Mouse (Mus musculus) intestine, embryonic 14.5 days (tissue): ENCODE results near the gene 1810065E05Rik. TPM values are rescaled to one million over a fixed set of nuclear protein-coding genes. Genes with fewer than 3 reads are reported as not detected.

Experiments used
- ATAC-seq: fragments of 200-750 bp; cut with Nextera tagmentation; replicated peaks from 2 replicates; pipeline ENCODE4 v1.8.0; 2017; ENCODE audit warnings: low read depth, moderate number of reproducible peaks, moderate TSS enrichment, moderate library complexity; ENCODE audit not compliant: low FRiP score, low TSS enrichment
- DNase-seq: peaks from one replicate; pipeline ENCODE4 v3.0.0-alpha.2; 2018; ENCODE audit warnings: low spot score
- H3K27ac ChIP-seq: fragments of 300-500 bp; sonication (generic); 2 replicates; pipeline ENCODE4 v1.5.1; 2014; ENCODE audit warnings: low read depth, mild to moderate bottlenecking, control low read depth
- H3K27me3 ChIP-seq: fragments of 300-500 bp; sonication (generic); replicated peaks from 2 replicates; pipeline ENCODE4 v1.6.1; 2014; ENCODE audit warnings: low read length, control low read depth; ENCODE audit not compliant: control insufficient read depth, insufficient read depth
- H3K36me3 ChIP-seq: fragments of 300-500 bp; sonication (generic); 2 replicates; pipeline ENCODE4 v1.6.1; 2014; ENCODE audit warnings: low read length, control low read depth; ENCODE audit not compliant: control insufficient read depth, insufficient read depth
- H3K4me1 ChIP-seq: fragments of 300-500 bp; sonication (generic); replicated peaks from 2 replicates; pipeline ENCODE4 v1.6.1; 2014; ENCODE audit warnings: low read length, control low read depth, mixed read lengths; ENCODE audit not compliant: control insufficient read depth, insufficient read depth
- H3K4me2 ChIP-seq: fragments of 300-500 bp; sonication (generic); 2 replicates; pipeline ENCODE4 v1.6.1; 2014; ENCODE audit warnings: low read length
- H3K4me3 ChIP-seq: fragments of 300-500 bp; sonication (generic); 2 replicates; pipeline ENCODE4 v1.5.1; 2014; ENCODE audit warnings: low read depth, low read length, control low read depth, mixed read lengths
- H3K9ac ChIP-seq: fragments of 300-500 bp; sonication (generic); 2 replicates; pipeline ENCODE4 v1.6.1; 2014; ENCODE audit warnings: mild to moderate bottlenecking, low read length
- H3K9me3 ChIP-seq: fragments of 300-500 bp; sonication (generic); 2 replicates; pipeline ENCODE4 v1.6.1; 2016; ENCODE audit warnings: low read length, control low read depth; ENCODE audit not compliant: control insufficient read depth
- WGBS: fragments of 180-500 bp; shearing (Covaris S2); extraction: QIAGEN DNeasy Blood & Tissue Kit; methylation state at CpG from one replicate; pipeline ENCODE4 v1.1.7; 2014; 5-methylcytosine and 5-hydroxymethylcytosine counted together
- polyA plus RNA-seq: library from polyadenylated mRNA; unstranded; fragments of >200 nt; fragmentation: Nextera tagmentation; extraction: Ambion mirVana; gene quantifications from 2 replicates; pipeline ENCODE4 v1.2.1, GENCODE M21; 2014

1810065E05Rik gene
- polyA plus RNA-seq, 1 experiment from 2014 or later: not detected

GRCm38 (mm10) chr11:58408066-58408465 is 12.8 kb upstream of the 1810065E05Rik start:
- H3K27ac ChIP-seq: no peak overlapping the region
- DNase-seq: no peak
- no peaks in the 10 kb centered on the region for H3K4me1 ChIP-seq

GRCm38 (mm10) chr11:58418336-58418735 is 2.6 kb upstream of the 1810065E05Rik start:
- Histone ChIP-seq H3K4me1 (peaks cover 7% of the 10 kb centered on the region; the same call in 1 of the 2 replicates), H3K4me3 (no peak overlapping the region), H3K9ac (no peak overlapping the region), H3K27me3 (no peaks in the 10 kb centered on the region), H3K9me3 (no peaks in the 10 kb centered on the region), H3K36me3 (no peaks in the 10 kb centered on the region), H3K27ac (no peak overlapping the region), H3K4me2 (no peak overlapping the region)
- no peak for DNase-seq
- whole genome bisulfite sequencing: 27% methylated on average over 3 of the region's 3 CpGs
- ATAC-seq: no peak

More at GRCm38 (mm10) chr11:58408066-58408465, 12.8 kb upstream of the 1810065E05Rik start:
- Histone ChIP-seq H3K4me3 (no peak overlapping the region), H3K4me2 (no peak overlapping the region), H3K9me3 (no peaks in the 10 kb centered on the region), H3K9ac (no peak overlapping the region), H3K27me3 (no peaks in the 10 kb centered on the region), H3K36me3 (no peaks in the 10 kb centered on the region)
- 60% methylated on average over 3 of the region's 3 CpGs for WGBS
- no peak for ATAC-seq

GRCm38 (mm10) chr11:58432259-58432658 is 11.3 kb downstream of the 1810065E05Rik start, which contains the start of gene Gm12253:
Gm12253 (plus strand) TSS chr11:58432559.
- no peak within 1 kb of the TSS for H3K4me2 ChIP-seq
- no peaks in the 10 kb centered on the region for H3K27me3 ChIP-seq
- H3K27ac ChIP-seq: no peak within 1 kb of the TSS
- no peak within 1 kb of the TSS for H3K4me3 ChIP-seq
- ATAC-seq (no peak), DNase-seq (no peak)
- H3K36me3 ChIP-seq: no peaks in the 10 kb centered on the region
- H3K4me1 ChIP-seq: no peaks in the 10 kb centered on the region; the same call in 1 of the 2 replicates
- WGBS: 86% methylated on average over 3 of the region's 3 CpGs
- no peak within 1 kb of the TSS for H3K9ac ChIP-seq
- no peaks in the 10 kb centered on the region for H3K9me3 ChIP-seq

- Histone ChIP-seq H3K36me3 (no peaks in the 10 kb centered on the region), H3K27me3 (no peaks in the 10 kb centered on the region), H3K4me1 (no peaks in the 10 kb centered on the region), H3K4me3 (no peak overlapping the region), H3K4me2 (no peak overlapping the region), H3K9me3 (no peaks in the 10 kb centered on the region), H3K27ac (no peak overlapping the region), H3K9ac (no peak overlapping the region)
- WGBS: 13% methylated on average over 5 of the region's 5 CpGs
- DNase-seq (no peak), ATAC-seq (no peak)
Observed at GRCm38 (mm10) chr11:58437866-58438265, 17.0 kb downstream of the 1810065E05Rik start.

GRCm38 (mm10) chr11:58452759-58453158 is 31.8 kb downstream of the 1810065E05Rik start, which contains the start of gene Lypd9:
Lypd9 (minus strand) TSS chr11:58452923.
- DNase-seq: no peak
- H3K36me3 ChIP-seq: no peaks in the 10 kb centered on the region
- no peak within 1 kb of the TSS for H3K4me3 ChIP-seq
- no peak within 1 kb of the TSS for H3K4me2 ChIP-seq
- no peaks in the 10 kb centered on the region for H3K9me3 ChIP-seq
- no peak within 1 kb of the TSS for H3K9ac ChIP-seq
- no peak within 1 kb of the TSS for H3K27ac ChIP-seq
- no peak for ATAC-seq
- no peaks in the 10 kb centered on the region for H3K27me3 ChIP-seq
- 91% methylated on average over 9 of the region's 9 CpGs for WGBS
- H3K4me1 ChIP-seq: no peaks in the 10 kb centered on the region

- Histone ChIP-seq H3K27me3 (no peaks in the 10 kb centered on the region), H3K27ac (no peak overlapping the region), H3K4me2 (no peak overlapping the region), H3K4me3 (no peak overlapping the region), H3K9me3 (no peaks in the 10 kb centered on the region), H3K36me3 (no peaks in the 10 kb centered on the region), H3K4me1 (no peaks in the 10 kb centered on the region), H3K9ac (no peak overlapping the region)
- ATAC-seq (no peak), DNase-seq (no peak)
- WGBS: 45% methylated on average over 4 of the region's 4 CpGs
Observed at GRCm38 (mm10) chr11:58453592-58453991, 32.7 kb downstream of the 1810065E05Rik start.

- Histone ChIP-seq H3K9me3 (no peaks in the 10 kb centered on the region), H3K9ac (no peak within 1 kb of the TSS), H3K36me3 (no peaks in the 10 kb centered on the region), H3K4me1 (no peaks in the 10 kb centered on the region), H3K4me3 (no peak within 1 kb of the TSS), H3K4me2 (no peak within 1 kb of the TSS), H3K27me3 (no peaks in the 10 kb centered on the region), H3K27ac (no peak within 1 kb of the TSS)
- no peak for ATAC-seq
- DNase-seq: no peak
Observed at GRCm38 (mm10) chr11:58462170-58462569, 41.3 kb downstream of the 1810065E05Rik start, which contains the start of gene Olfr30. Olfr30 (minus strand) TSS chr11:58462270.

Other genes starting within 250 kb of the 1810065E05Rik start
- gene Mrpl22, start 249.4 kb upstream of the 1810065E05Rik start, polyA plus RNA-seq: 131 and 133 TPM in 2 replicates
- 6.6 and 7.3 TPM in 2 replicates for gene Igtp, start 221.6 kb upstream of the 1810065E05Rik start, polyA plus RNA-seq
- gene Irgm2, start 221.5 kb upstream of the 1810065E05Rik start, polyA plus RNA-seq: 6.2 and 8.9 TPM in 2 replicates
- not detected in 2 replicates for gene 4930438A08Rik, start 146.3 kb upstream of the 1810065E05Rik start, polyA plus RNA-seq
- gene Zfp692, start 114.0 kb upstream of the 1810065E05Rik start, polyA plus RNA-seq: 19.7 and 22.3 TPM in 2 replicates
- 45.9 and 49.6 TPM in 2 replicates for gene Zfp672, start 90.8 kb upstream of the 1810065E05Rik start, polyA plus RNA-seq
- 27.5 and 28.9 TPM in 2 replicates for gene Sh3bp5l, start 90.4 kb upstream of the 1810065E05Rik start, polyA plus RNA-seq
- gene Lypd8, start 42.1 kb upstream of the 1810065E05Rik start, polyA plus RNA-seq: 274 and 403 TPM in 2 replicates
- gene Gm12253, start 11.4 kb downstream of the 1810065E05Rik start, polyA plus RNA-seq: not detected in 2 replicates
- gene Lypd9, start 31.8 kb downstream of the 1810065E05Rik start, polyA plus RNA-seq: not detected in 2 replicates
- not detected in 2 replicates for gene Olfr30, start 41.2 kb downstream of the 1810065E05Rik start, polyA plus RNA-seq
- gene Olfr332, start 71.4 kb downstream of the 1810065E05Rik start, polyA plus RNA-seq: not detected in 2 replicates
- gene Olfr331, start 81.5 kb downstream of the 1810065E05Rik start, polyA plus RNA-seq: not detected in 2 replicates
- not detected in 2 replicates for gene Olfr330, start 113.7 kb downstream of the 1810065E05Rik start, polyA plus RNA-seq
- gene Olfr329-ps, start 125.3 kb downstream of the 1810065E05Rik start, polyA plus RNA-seq: not detected in 2 replicates
- gene Olfr328, start 134.5 kb downstream of the 1810065E05Rik start, polyA plus RNA-seq: 0.08 TPM in 1 of 2 replicates, not detected in the other
- not detected in 2 replicates for gene Olfr224, start 149.4 kb downstream of the 1810065E05Rik start, polyA plus RNA-seq
- not detected in 2 replicates for gene Olfr325, start 156.6 kb downstream of the 1810065E05Rik start, polyA plus RNA-seq
- not detected in 2 replicates for gene Olfr324, start 174.0 kb downstream of the 1810065E05Rik start, polyA plus RNA-seq
- gene 2210407C18Rik, start 195.0 kb downstream of the 1810065E05Rik start, polyA plus RNA-seq: 0.22 TPM in 1 of 2 replicates, not detected in the other
- gene Olfr323, start 209.4 kb downstream of the 1810065E05Rik start, polyA plus RNA-seq: 0.12 TPM in 1 of 2 replicates, not detected in the other
- 0.08 and 0.16 TPM in 2 replicates for gene Trim58, start 219.4 kb downstream of the 1810065E05Rik start, polyA plus RNA-seq
- not detected in 2 replicates for gene Olfr322, start 237.7 kb downstream of the 1810065E05Rik start, polyA plus RNA-seq